Mouse (Mus musculus) neural tube, embryonic 11.5 days (tissue): Measurements from ENCODE around the gene Trip11. TPM values are rescaled to one million over a fixed set of nuclear protein-coding genes. Genes with fewer than 3 reads are reported as not detected.

Source experiments
- ATAC-seq: fragments of 200-750 bp; cut with Nextera tagmentation; 2 replicates; pipeline ENCODE4 v1.8.0; 2017; ENCODE audit warnings: moderate number of reproducible peaks, mild to moderate bottlenecking, moderate TSS enrichment, moderate library complexity; ENCODE audit not compliant: insufficient read depth, low FRiP score, low TSS enrichment
- DNase-seq: peaks from one replicate; pipeline ENCODE4 v3.0.0-alpha.2; 2015; ENCODE audit warnings: low spot score
- H3K27ac ChIP-seq: fragments of 300-500 bp; sonication (generic); 2 replicates; pipeline ENCODE4 v1.5.1; 2014; ENCODE audit warnings: low read depth, mild to moderate bottlenecking, low read length
- H3K27me3 ChIP-seq: fragments of 300-500 bp; sonication (generic); 2 replicates; pipeline ENCODE4 v1.6.1; 2014; ENCODE audit warnings: mild to moderate bottlenecking, low read length, mixed read lengths; ENCODE audit not compliant: control insufficient read depth, insufficient read depth
- H3K36me3 ChIP-seq: fragments of 300-500 bp; sonication (generic); 2 replicates; pipeline ENCODE4 v1.6.1; 2014; ENCODE audit warnings: mild to moderate bottlenecking, low read length, moderate library complexity, mixed read lengths; ENCODE audit not compliant: control insufficient read depth, insufficient read depth
- H3K4me1 ChIP-seq: fragments of 300-500 bp; sonication (generic); 2 replicates; pipeline ENCODE4 v1.6.1; 2014; ENCODE audit warnings: low read length, mixed read lengths; ENCODE audit not compliant: control insufficient read depth, insufficient read depth
- H3K4me2 ChIP-seq: fragments of 300-500 bp; sonication (generic); 2 replicates; pipeline ENCODE4 v1.6.1; 2014; ENCODE audit warnings: low read depth, mild to moderate bottlenecking, moderate library complexity
- H3K4me3 ChIP-seq: fragments of 300-500 bp; sonication (generic); 2 replicates; pipeline ENCODE4 v1.5.1; 2014; ENCODE audit warnings: low read depth, low read length
- H3K9ac ChIP-seq: fragments of 300-500 bp; sonication (generic); 2 replicates; pipeline ENCODE4 v1.6.1; 2014; ENCODE audit warnings: mild to moderate bottlenecking, low read length
- H3K9me3 ChIP-seq: fragments of 300-500 bp; sonication (generic); 2 replicates; pipeline ENCODE4 v1.6.1; 2016; ENCODE audit warnings: low read length; ENCODE audit not compliant: control insufficient read depth
- WGBS: fragments of 180-500 bp; shearing (Covaris S2); extraction: QIAGEN DNeasy Blood & Tissue Kit; methylation state at CpG from one replicate; pipeline ENCODE4 v1.1.7; 2014; 5-methylcytosine and 5-hydroxymethylcytosine counted together
- polyA plus RNA-seq: library from polyadenylated mRNA; unstranded; fragments of >200 nt; fragmentation: Nextera tagmentation; extraction: Ambion mirVana; gene quantifications from 2 replicates; pipeline ENCODE4 v1.2.1, GENCODE M21; 2014

The Trip11 gene
- polyA plus RNA-seq, 1 experiment from 2014 or later = 12.0 TPM

DNA sequence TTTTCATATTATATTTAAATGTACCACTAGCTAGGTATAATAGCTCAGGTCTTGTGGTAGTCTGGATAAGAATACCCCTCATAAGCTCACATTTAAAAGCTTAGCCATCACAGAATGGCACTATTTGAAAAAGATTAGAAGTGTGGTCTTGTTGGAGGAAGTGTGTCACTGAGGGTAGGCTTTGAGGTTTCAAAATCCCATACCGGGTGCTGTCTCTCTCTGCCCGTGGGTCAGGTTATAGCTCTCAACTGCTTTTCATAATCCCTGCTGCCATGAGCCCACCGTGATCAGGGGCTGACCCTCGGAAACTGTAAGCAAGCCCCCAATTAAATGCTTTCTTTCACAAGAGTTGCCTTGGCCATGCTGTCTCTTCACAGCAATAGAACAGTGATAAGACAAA lies 8.2 kb downstream of the Trip11 start:
- no peaks in the 10 kb centered on the region for H3K9me3 ChIP-seq
- H3K4me2 ChIP-seq = no peak overlapping the region
- H3K36me3 ChIP-seq = no peaks in the 10 kb centered on the region
- no peak overlapping the region for H3K9ac ChIP-seq
- H3K27ac ChIP-seq = no peak overlapping the region
- H3K4me1 ChIP-seq = no peaks in the 10 kb centered on the region
- ATAC-seq = no peak
- no peaks in the 10 kb centered on the region for H3K27me3 ChIP-seq
- H3K4me3 ChIP-seq = no peak overlapping the region
- WGBS = 87% methylated on average over 4 of the region's 4 CpGs
- no peak for DNase-seq

DNA sequence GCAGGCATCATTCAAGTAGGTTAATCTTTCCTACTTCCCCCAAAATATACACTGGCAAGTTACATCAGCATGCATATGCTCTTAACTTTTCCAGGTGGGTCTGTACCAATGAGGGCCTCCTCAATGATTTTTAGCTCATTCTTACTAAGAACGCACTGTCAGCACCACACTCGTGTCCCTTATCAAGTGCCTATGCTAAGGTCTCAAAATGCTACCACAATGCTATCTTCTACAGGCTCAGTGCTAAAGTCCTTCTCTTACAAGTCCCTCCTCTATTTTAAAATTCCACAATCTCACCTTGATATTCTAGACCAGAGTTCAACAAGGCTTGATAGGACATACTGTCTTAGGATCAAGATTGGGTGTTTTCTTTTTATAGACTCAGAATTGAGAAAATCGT lies 8.9 kb downstream of the Trip11 start:
- Histone ChIP-seq H3K9ac (no peak overlapping the region), H3K4me2 (no peak overlapping the region), H3K27ac (no peak overlapping the region), H3K4me1 (no peaks in the 10 kb centered on the region), H3K4me3 (no peak overlapping the region), H3K36me3 (no peaks in the 10 kb centered on the region), H3K27me3 (no peaks in the 10 kb centered on the region), H3K9me3 (no peaks in the 10 kb centered on the region)
- WGBS = 94% methylated on average over 3 of the region's 3 CpGs
- no peak for ATAC-seq
- no peak for DNase-seq

GRCm38 (mm10) chr12:101899671-101900245 lies 13.3 kb downstream of the Trip11 start:
- DNase-seq = no peak
- no peak for ATAC-seq
- Histone ChIP-seq H3K36me3 (no peaks in the 10 kb centered on the region), H3K27ac (no peak overlapping the region), H3K9ac (no peak overlapping the region), H3K9me3 (no peaks in the 10 kb centered on the region), H3K27me3 (no peaks in the 10 kb centered on the region), H3K4me2 (no peak overlapping the region), H3K4me1 (no peaks in the 10 kb centered on the region), H3K4me3 (no peak overlapping the region)
- WGBS = 95% methylated on average over 2 of the region's 2 CpGs

DNA sequence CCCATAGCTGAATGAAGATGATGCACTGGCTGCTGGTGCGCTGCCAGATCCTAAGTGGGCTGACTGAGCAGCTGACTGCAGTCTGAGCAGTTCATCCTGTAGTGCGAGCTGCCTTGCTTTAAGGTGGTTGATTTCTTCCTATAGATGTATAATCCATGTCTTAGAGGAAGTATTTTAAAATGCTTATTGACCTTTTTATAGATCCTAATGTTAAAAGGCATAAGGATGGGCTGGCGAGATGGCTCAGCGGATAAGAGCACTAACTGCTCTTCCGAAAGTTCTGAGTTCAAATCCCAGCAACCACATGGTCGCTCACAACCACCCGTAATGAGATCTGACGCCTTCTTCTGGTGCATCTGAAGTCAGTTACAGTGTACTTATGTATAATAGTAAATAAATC lies 14.1 kb downstream of the Trip11 start:
- Histone ChIP-seq H3K27me3 (no peaks in the 10 kb centered on the region), H3K4me1 (no peaks in the 10 kb centered on the region), H3K27ac (no peak overlapping the region), H3K36me3 (no peaks in the 10 kb centered on the region), H3K4me2 (no peak overlapping the region), H3K9ac (no peak overlapping the region), H3K4me3 (no peak overlapping the region), H3K9me3 (no peaks in the 10 kb centered on the region)
- ATAC-seq (no peak), DNase-seq (no peak)
- WGBS = 96% methylated on average over 8 of the region's 8 CpGs

- no peaks in the 10 kb centered on the region for H3K4me1 ChIP-seq
- H3K36me3 ChIP-seq = 0 out of 2 replicates have a peak, but pooled peaks cover 3% of the 10 kb centered on the region
- ATAC-seq (no peak), DNase-seq (no peak)
- no peak overlapping the region for H3K9ac ChIP-seq
- H3K27me3 ChIP-seq = no peaks in the 10 kb centered on the region
- 78% methylated on average over 7 of the region's 7 CpGs for WGBS
- H3K4me3 ChIP-seq = no peak overlapping the region
- no peaks in the 10 kb centered on the region for H3K9me3 ChIP-seq
- H3K27ac ChIP-seq = no peak overlapping the region
- no peak overlapping the region for H3K4me2 ChIP-seq
Observed at GRCm38 (mm10) chr12:101897113-101897512, 16.0 kb downstream of the Trip11 start.

GRCm38 (mm10) chr12:101893296-101893695 lies 19.8 kb downstream of the Trip11 start:
- Histone ChIP-seq H3K4me1 (no peaks in the 10 kb centered on the region), H3K4me2 (no peak overlapping the region), H3K36me3 (0 out of 2 replicates have a peak, but pooled peaks cover 3% of the 10 kb centered on the region), H3K9ac (no peak overlapping the region), H3K27ac (no peak overlapping the region), H3K9me3 (no peaks in the 10 kb centered on the region), H3K4me3 (no peak overlapping the region), H3K27me3 (no peaks in the 10 kb centered on the region)
- no peak for DNase-seq
- no peak for ATAC-seq
- WGBS = 90% methylated on average over 8 of the region's 8 CpGs

GRCm38 (mm10) chr12:101892832-101893231 lies 20.2 kb downstream of the Trip11 start:
- no peak overlapping the region for H3K9ac ChIP-seq
- WGBS = 96% methylated on average over 2 of the region's 2 CpGs
- H3K4me2 ChIP-seq = no peak overlapping the region
- no peaks in the 10 kb centered on the region for H3K9me3 ChIP-seq
- no peak overlapping the region for H3K4me3 ChIP-seq
- ATAC-seq (no peak), DNase-seq (no peak)
- 0 out of 2 replicates have a peak, but pooled peaks cover 3% of the 10 kb centered on the region for H3K36me3 ChIP-seq
- H3K27me3 ChIP-seq = no peaks in the 10 kb centered on the region
- no peaks in the 10 kb centered on the region for H3K4me1 ChIP-seq
- no peak overlapping the region for H3K27ac ChIP-seq

DNA sequence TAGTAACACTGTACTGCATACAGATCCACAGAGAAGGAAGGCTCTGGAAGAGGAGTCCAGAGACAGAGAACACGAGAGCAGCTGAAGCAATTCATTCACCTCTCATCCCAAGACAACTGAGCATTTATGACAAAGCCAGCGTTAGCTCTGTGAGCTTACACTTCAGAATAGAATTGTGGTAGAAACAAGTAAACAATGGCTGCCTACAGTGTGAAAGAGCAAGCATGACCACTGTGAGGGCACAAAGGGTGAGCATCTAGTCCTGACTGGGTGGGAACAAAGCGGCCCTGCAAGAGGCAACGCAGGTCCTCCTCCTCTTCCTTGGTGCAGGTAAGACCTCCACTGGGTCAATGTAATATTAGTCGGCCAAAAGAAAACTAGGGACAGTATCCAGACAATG lies 22.0 kb downstream of the Trip11 start:
- DNase-seq (no peak), ATAC-seq (no peak)
- H3K4me2 ChIP-seq = no peak overlapping the region
- no peak overlapping the region for H3K4me3 ChIP-seq
- 0 out of 2 replicates have a peak, but pooled peaks cover 3% of the 10 kb centered on the region for H3K36me3 ChIP-seq
- H3K4me1 ChIP-seq = no peaks in the 10 kb centered on the region
- H3K9me3 ChIP-seq = no peaks in the 10 kb centered on the region
- WGBS = 92% methylated on average over 5 of the region's 5 CpGs
- no peak overlapping the region for H3K9ac ChIP-seq
- H3K27me3 ChIP-seq = no peaks in the 10 kb centered on the region
- H3K27ac ChIP-seq = no peak overlapping the region

DNA sequence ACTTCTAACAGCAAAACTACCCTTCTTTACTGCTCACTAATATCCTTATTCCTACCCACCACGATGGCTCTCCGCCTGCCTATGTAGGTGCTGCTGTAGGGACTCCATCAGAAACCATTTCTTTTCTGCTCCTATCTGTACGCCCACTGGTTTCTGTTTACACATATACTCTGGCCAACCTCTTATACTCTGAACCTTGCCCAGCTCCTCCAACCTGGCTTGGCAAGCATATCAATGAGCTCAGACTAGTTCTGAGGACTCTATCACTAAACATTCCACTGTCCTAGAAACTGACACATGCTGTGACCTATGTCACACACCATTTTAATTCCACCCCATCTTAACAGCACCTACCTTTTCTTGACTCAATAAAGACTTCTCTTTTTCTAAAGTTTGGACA lies 23.7 kb downstream of the Trip11 start:
- H3K36me3 ChIP-seq = peaks cover 3% of the 10 kb centered on the region; the same call in 1 of the 2 replicates
- H3K9me3 ChIP-seq = no peaks in the 10 kb centered on the region
- ATAC-seq = no peak

More for the DNA sequence above, 23.7 kb downstream of the Trip11 start:
- 92% methylated on average over 3 of the region's 3 CpGs for WGBS
- Histone ChIP-seq H3K4me3 (no peak overlapping the region), H3K27ac (no peak overlapping the region), H3K4me1 (no peaks in the 10 kb centered on the region), H3K9ac (no peak overlapping the region), H3K4me2 (no peak overlapping the region), H3K27me3 (no peaks in the 10 kb centered on the region)
- DNase-seq = no peak
